Mouse (Mus musculus) ES-E14 (cell line): ENCODE measurements at regions not wholly inside any gene's neighbourhood (a gene's known extent, or its start where the extent isn't known, plus 50 kb on each side); places are given as distances from the start of the nearest gene placed in this dataset.
"Not testable (repeated sequence)": the region's sequence is repeated elsewhere in the genome, so short reads cannot be mapped to it uniquely, and the experiment has no call there.

ENCODE experiments used
- DNase-seq: peaks from one replicate; pipeline ENCODE4 v3.0.0-alpha.2; 2013; ENCODE audit warnings: low read depth, low spot score
- H3K27ac ChIP-seq: 2 replicates; pipeline ENCODE4 v1.5.1; 2012; ENCODE audit warnings: low read depth, mild to moderate bottlenecking, low read length, moderate library complexity, mixed read lengths; ENCODE audit not compliant: poor library complexity, insufficient read depth, severe bottlenecking
- H3K36me3 ChIP-seq: 2 replicates; pipeline ENCODE4 v1.6.1; 2012; ENCODE audit warnings: mild to moderate bottlenecking, low read length, moderate library complexity, mixed read lengths; ENCODE audit not compliant: control insufficient read depth, poor library complexity, insufficient read depth, severe bottlenecking
- H3K4me1 ChIP-seq, 2 experiments: fragments of 150-350 bp in 1 of 2; sonication (generic) in 1 of 2; 2 replicates each; pipeline ENCODE4 v1.6.1; 2012; ENCODE audit warnings: low read length in 2 of 2, mild to moderate bottlenecking in 1 of 2, mixed read lengths in 1 of 2; ENCODE audit not compliant: control insufficient read depth in 2 of 2, insufficient read depth in 2 of 2, poor library complexity in 1 of 2
- H3K4me3 ChIP-seq, 2 experiments: fragments of 150-350 bp in 1 of 2; sonication (generic) in 1 of 2; 2 replicates each; pipeline ENCODE4 v1.5.1; 2012; ENCODE audit warnings: low read length in 2 of 2, low read depth in 1 of 2, mild to moderate bottlenecking in 1 of 2, mixed read lengths in 1 of 2; ENCODE audit not compliant: insufficient read depth in 1 of 2, poor library complexity in 1 of 2, severe bottlenecking in 1 of 2
- H3K9ac ChIP-seq: 2 replicates; pipeline ENCODE4 v1.6.1; 2012; ENCODE audit warnings: low read depth, mild to moderate bottlenecking, low read length, mixed read lengths; ENCODE audit not compliant: poor library complexity, insufficient read depth, severe bottlenecking
- H3K9me3 ChIP-seq: fragments of 150-350 bp; sonication (generic); 2 replicates; pipeline ENCODE4 v1.6.1; 2012; ENCODE audit warnings: low read depth, mild to moderate bottlenecking, low read length; ENCODE audit not compliant: control insufficient read depth, insufficient read depth
- CHD2 ChIP-seq: IDR thresholded peaks from 2 replicates; pipeline ENCODE4 v1.6.1; 2014; ENCODE audit warnings: mild to moderate bottlenecking, low read depth, low read length, inconsistent platforms
- HCFC1 ChIP-seq: IDR thresholded peaks from 2 replicates; pipeline ENCODE4 v1.6.1; 2012; ENCODE audit warnings: low read length, inconsistent platforms, borderline replicate concordance; ENCODE audit not compliant: insufficient read depth
- MAFK ChIP-seq: IDR thresholded peaks from 2 replicates; pipeline ENCODE4 v1.6.1; 2014; ENCODE audit warnings: mild to moderate bottlenecking, low read depth, low read length, inconsistent platforms; ENCODE audit not compliant: insufficient read depth
- ZC3H11A ChIP-seq: IDR thresholded peaks from 2 replicates; pipeline ENCODE4 v1.6.1; 2012; ENCODE audit warnings: low read depth, mild to moderate bottlenecking, inconsistent platforms, low read length, borderline replicate concordance
- ZNF384 ChIP-seq: IDR thresholded peaks from 2 replicates; pipeline ENCODE4 v1.6.1; 2012; ENCODE audit warnings: low read depth, low read length, inconsistent platforms
- in situ Hi-C, 2 experiments: fragments of 600-800 bp; cut with MboI; formaldehyde crosslinking; loops; one replicate each; pipeline ENCODE4 v1.15.1; 2025; ENCODE audit warnings: low sequenced_read_pairs in 2 of 2, inconsistent platforms in 1 of 2; ENCODE audit not compliant: unreplicated experiment in 2 of 2

DNA sequence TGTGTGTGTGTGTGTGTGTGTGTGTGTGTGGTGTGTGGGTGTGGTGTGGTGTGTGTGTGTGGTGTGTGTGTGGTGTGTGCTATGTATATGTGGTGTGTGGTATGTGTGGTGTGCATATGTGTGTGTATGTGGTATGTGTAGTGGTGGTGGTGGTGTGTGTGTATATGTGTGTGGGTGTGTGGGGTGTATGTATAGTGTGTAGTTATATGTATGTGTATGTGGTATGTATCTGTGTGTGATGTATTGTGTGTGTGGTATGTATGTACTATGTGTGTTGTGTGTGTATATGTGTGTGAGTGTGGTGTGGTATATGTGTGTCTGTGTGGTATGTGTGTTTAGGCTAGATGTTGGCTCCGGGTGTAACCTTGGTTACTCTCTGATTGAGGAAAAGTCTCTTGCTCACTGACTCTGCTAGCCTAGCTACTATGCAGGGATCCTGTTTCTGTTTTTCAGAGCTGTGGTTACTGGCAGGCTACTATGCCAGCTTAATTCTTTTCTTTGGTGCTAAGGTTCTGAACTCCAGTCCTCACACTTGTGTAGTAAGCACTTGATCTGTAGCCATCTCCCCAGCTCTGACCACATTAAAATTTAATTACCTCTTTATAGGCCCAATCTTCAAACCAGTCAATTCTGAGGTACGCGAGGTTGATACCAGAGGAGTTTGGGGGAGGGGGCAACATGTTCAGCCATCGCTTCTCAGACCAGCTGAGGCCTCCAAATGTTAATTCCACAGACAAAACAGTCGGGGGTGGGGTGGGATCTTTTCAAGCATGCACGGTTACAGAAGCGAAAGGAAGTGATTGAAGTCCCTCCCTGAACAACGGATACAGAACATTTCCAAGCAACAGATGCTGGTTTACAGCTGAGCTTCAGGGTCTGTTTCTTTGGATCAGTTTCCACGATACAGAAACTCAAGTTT lies 126.4 kb upstream of the Camk1g start:
- no peak overlapping the region for H3K9ac ChIP-seq
- H3K9me3 ChIP-seq = no peaks in the 10 kb centered on the region
- H3K36me3 ChIP-seq = no peaks in the 10 kb centered on the region
- in situ Hi-C loops = no loop called here
- no peak for DNase-seq
- H3K4me3 ChIP-seq = no peak overlapping the region
- no peak overlapping the region for H3K27ac ChIP-seq
- H3K4me1 ChIP-seq = peaks cover 6% of the 10 kb centered on the region in 2 experiments; a peak in 2 of 4 replicates
- TF ChIP-seq CHD2 (no peak), ZNF384 (no peak), MAFK (no peak), ZC3H11A (no peak), HCFC1 (no peak)

DNA sequence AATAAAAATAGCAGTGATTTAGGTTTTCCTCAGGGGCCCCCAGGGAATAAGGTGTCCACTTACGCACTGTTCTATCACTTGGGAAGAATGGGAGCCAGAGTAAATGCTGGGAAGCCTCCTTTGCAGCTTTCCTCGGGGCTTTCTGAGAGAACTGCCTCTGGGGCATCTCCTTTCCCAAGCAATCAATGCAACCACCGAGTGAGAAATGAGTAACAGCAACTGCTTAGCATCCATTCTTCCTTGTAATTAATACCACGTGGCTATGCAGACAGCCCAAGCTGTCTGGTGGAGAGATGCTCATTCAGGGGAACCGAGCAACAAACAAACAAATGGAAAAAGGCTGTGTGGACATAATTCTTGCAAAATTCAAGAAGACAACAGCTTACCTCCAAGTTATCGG lies 117.9 kb upstream of the Camk1g start:
- no peak for DNase-seq
- TF ChIP-seq ZNF384 = no peak
- no peak for TF ChIP-seq MAFK
- TF ChIP-seq ZC3H11A = no peak
- TF ChIP-seq HCFC1 = no peak
- TF ChIP-seq CHD2 = no peak

DNA sequence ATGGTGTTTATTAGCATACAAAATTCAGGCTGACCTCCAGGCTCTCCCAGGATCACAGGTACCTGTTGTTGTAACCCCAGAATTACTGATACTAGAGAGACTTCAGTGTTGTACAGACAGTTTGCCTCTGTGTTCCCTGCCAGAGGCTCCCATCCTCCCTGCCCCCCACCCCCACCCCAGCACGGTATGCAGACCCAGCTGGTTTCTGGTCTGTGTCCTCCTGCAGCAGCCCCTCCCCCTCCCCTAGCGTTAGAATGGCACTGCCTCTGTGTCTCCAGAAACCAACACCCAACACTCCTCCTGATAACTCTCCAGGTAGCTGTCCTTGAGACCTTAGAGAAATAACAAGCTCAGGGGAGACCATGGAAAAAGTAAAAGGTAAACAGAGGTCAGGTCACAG lies 116.6 kb upstream of the Camk1g start:
- DNase-seq, in situ Hi-C loops, H3K4me3 ChIP-seq, H3K9ac ChIP-seq, H3K36me3 ChIP-seq, H3K9me3 ChIP-seq, H3K27ac ChIP-seq: not testable (repeated sequence)
- H3K4me1 ChIP-seq = peaks cover 0 to 13% of the 10 kb centered on the region in 2 experiments; a peak in 2 of 4 replicates

More for the DNA sequence above, 117.9 kb upstream of the Camk1g start:
- Histone ChIP-seq H3K9ac (no peak overlapping the region), H3K4me1 (peaks cover 0 to 13% of the 10 kb centered on the region in 2 experiments; a peak in 2 of 4 replicates), H3K4me3 (no peak overlapping the region), H3K9me3 (no peaks in the 10 kb centered on the region), H3K27ac (no peak overlapping the region), H3K36me3 (no peaks in the 10 kb centered on the region)
- in situ Hi-C loops = no loop called here

DNA sequence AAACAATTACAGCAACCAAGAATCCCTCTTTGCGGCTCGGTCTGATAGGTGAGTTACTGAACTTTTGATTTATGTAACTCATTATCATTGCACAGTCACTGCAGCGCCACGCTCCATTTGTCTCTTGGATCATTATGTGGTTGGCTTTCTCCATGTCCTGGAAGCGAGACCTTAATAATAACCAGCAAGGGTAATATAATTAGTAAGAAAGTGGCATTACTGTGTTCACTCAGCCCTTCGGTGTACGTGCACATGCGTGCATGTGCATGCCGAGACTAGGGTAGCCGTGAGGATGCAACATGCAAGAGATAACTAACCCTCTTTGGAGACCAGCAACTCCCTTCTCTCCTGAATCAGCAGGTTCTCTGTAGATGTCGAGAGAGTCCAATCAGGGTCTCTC lies 114.9 kb upstream of the Camk1g start:
- no peaks in the 10 kb centered on the region for H3K36me3 ChIP-seq
- no peaks in the 10 kb centered on the region for H3K9me3 ChIP-seq
- peaks cover 0 to 13% of the 10 kb centered on the region in 2 experiments; a peak in 2 of 4 replicates for H3K4me1 ChIP-seq
- no peak for TF ChIP-seq CHD2
- TF ChIP-seq ZC3H11A = no peak
- TF ChIP-seq MAFK = no peak
- no peak for TF ChIP-seq ZNF384
- TF ChIP-seq HCFC1 = no peak
- no peak overlapping the region for H3K4me3 ChIP-seq
- no peak for DNase-seq
- H3K27ac ChIP-seq = no peak overlapping the region
- in situ Hi-C loops = no loop called here
- no peak overlapping the region for H3K9ac ChIP-seq
